Mouse (Mus musculus) intestine, embryonic 16.5 days (tissue): ENCODE data around the gene Phgr1. TPM values are rescaled to one million over a fixed set of nuclear protein-coding genes. Genes with fewer than 3 reads are reported as not detected.

Source experiments
- ATAC-seq: fragments of 200-750 bp; cut with Nextera tagmentation; 2 replicates; pipeline ENCODE4 v1.8.0; 2017; ENCODE audit warnings: moderate TSS enrichment, moderate library complexity
- H3K27ac ChIP-seq: fragments of 300-500 bp; sonication (generic); 2 replicates; pipeline ENCODE4 v1.5.1; 2014; ENCODE audit warnings: mild to moderate bottlenecking, low read length
- H3K27me3 ChIP-seq: fragments of 300-500 bp; sonication (generic); replicated peaks from 2 replicates; pipeline ENCODE4 v1.6.1; 2014; ENCODE audit warnings: low read length, control low read depth, mixed read lengths; ENCODE audit not compliant: control insufficient read depth, insufficient read depth
- H3K36me3 ChIP-seq: fragments of 300-500 bp; sonication (generic); 2 replicates; pipeline ENCODE4 v1.6.1; 2014; ENCODE audit warnings: low read length, control low read depth; ENCODE audit not compliant: control insufficient read depth, insufficient read depth
- H3K4me1 ChIP-seq: fragments of 300-500 bp; sonication (generic); 2 replicates; pipeline ENCODE4 v1.6.1; 2014; ENCODE audit warnings: low read length, control low read depth, mixed read lengths; ENCODE audit not compliant: control insufficient read depth, insufficient read depth
- H3K4me2 ChIP-seq: fragments of 300-500 bp; sonication (generic); 2 replicates; pipeline ENCODE4 v1.6.1; 2014; ENCODE audit warnings: low read depth, low read length, control low read depth
- H3K4me3 ChIP-seq: fragments of 300-500 bp; sonication (generic); 2 replicates; pipeline ENCODE4 v1.5.1; 2014; ENCODE audit warnings: mild to moderate bottlenecking, low read length
- H3K9ac ChIP-seq: fragments of 300-500 bp; sonication (generic); 2 replicates; pipeline ENCODE4 v1.6.1; 2014; ENCODE audit warnings: low read depth, low read length
- H3K9me3 ChIP-seq: fragments of 300-500 bp; sonication (generic); 2 replicates; pipeline ENCODE4 v1.6.1; 2016; ENCODE audit warnings: low read length, control low read depth; ENCODE audit not compliant: control insufficient read depth
- WGBS: fragments of 180-500 bp; shearing (Covaris S2); extraction: QIAGEN DNeasy Blood & Tissue Kit; methylation state at CpG from one replicate; pipeline ENCODE4 v1.1.7; 2014; 5-methylcytosine and 5-hydroxymethylcytosine counted together
- polyA plus RNA-seq: library from polyadenylated mRNA; unstranded; fragments of >200 nt; fragmentation: Nextera tagmentation; extraction: Ambion mirVana; gene quantifications from 2 replicates; pipeline ENCODE4 v1.2.1, GENCODE M21; 2015

The Phgr1 gene
- polyA plus RNA-seq, 1 experiment from 2014 or later = 66.9 TPM

DNA sequence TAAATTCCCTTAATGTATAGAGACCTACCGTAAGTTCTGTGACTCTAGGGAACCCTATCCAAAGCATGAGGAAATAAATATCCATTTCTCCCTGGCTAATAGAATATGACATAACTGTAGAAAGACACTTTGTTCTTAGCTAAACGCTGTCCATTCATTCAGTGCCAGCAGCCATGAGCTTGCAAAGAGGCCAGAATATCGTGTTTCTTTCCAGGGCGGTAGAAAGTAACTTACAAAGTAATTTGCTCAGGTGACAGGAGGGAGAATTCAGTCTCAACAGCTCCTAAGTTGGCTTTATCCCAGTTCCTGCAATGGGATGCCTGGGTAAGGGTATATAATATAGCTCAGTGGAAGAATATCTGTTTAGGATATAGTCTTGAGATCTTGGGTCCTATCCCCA, 51.8 kb downstream of the Phgr1 start:
- Histone ChIP-seq H3K4me1 (no peaks in the 10 kb centered on the region), H3K36me3 (peaks cover 8% of the 10 kb centered on the region; the same call in 1 of the 2 replicates), H3K9ac (no peak overlapping the region), H3K27ac (no peak overlapping the region), H3K27me3 (no peaks in the 10 kb centered on the region), H3K4me3 (no peak overlapping the region), H3K9me3 (no peaks in the 10 kb centered on the region), H3K4me2 (no peak overlapping the region)
- no peak for ATAC-seq
- 94% methylated on average over 4 of the region's 4 CpGs for WGBS

Other genes with a start within 250 kb of the Phgr1 start
- 2.3 and 2.4 TPM in 2 replicates for gene Bmf, start 223.1 kb upstream of the Phgr1 start, polyA plus RNA-seq
- 58.4 and 63.6 TPM in 2 replicates for gene Bub1b, start 174.6 kb upstream of the Phgr1 start, polyA plus RNA-seq
- gene Pak6, start 109.5 kb upstream of the Phgr1 start, polyA plus RNA-seq = 1.8 and 2.0 TPM in 2 replicates
- 0.15 and 0.22 TPM in 2 replicates for gene Ankrd63, start 68.8 kb upstream of the Phgr1 start, polyA plus RNA-seq
- gene Plcb2, start 44.3 kb upstream of the Phgr1 start, polyA plus RNA-seq = 0.99 and 1.3 TPM in 2 replicates
- 21.9 and 24.1 TPM in 2 replicates for gene Inafm2, start 27.0 kb upstream of the Phgr1 start, polyA plus RNA-seq
- 0.93 and 1.2 TPM in 2 replicates for gene Ccdc9b, start 10.1 kb upstream of the Phgr1 start, polyA plus RNA-seq
- 2.2 and 2.3 TPM in 2 replicates for gene Disp2, start 7.0 kb downstream of the Phgr1 start, polyA plus RNA-seq
- 78.5 and 85.7 TPM in 2 replicates for gene Knstrn, start 41.2 kb downstream of the Phgr1 start, polyA plus RNA-seq
- gene Ivd, start 89.2 kb downstream of the Phgr1 start, polyA plus RNA-seq = 41.9 and 51.3 TPM in 2 replicates
- gene Bahd1, start 127.6 kb downstream of the Phgr1 start, polyA plus RNA-seq = 3.6 and 4.9 TPM in 2 replicates
- 16.1 and 16.6 TPM in 2 replicates for gene Chst14, start 153.7 kb downstream of the Phgr1 start, polyA plus RNA-seq